Mouse (Mus musculus) erythroblast, embryonic 14.5 days (primary cell): ENCODE measurements around the gene Prlr.

ENCODE experiments used
- GATA1 ChIP-seq: IDR thresholded peaks from 2 replicates; pipeline ENCODE4 v1.6.1; 2012; ENCODE audit warnings: low read length, inconsistent platforms, mixed read lengths
- TAL1 ChIP-seq: IDR thresholded peaks from 3 replicates; pipeline ENCODE4 v1.6.1; 2012; ENCODE audit warnings: low read length, inconsistent platforms, mixed read lengths

DNA sequence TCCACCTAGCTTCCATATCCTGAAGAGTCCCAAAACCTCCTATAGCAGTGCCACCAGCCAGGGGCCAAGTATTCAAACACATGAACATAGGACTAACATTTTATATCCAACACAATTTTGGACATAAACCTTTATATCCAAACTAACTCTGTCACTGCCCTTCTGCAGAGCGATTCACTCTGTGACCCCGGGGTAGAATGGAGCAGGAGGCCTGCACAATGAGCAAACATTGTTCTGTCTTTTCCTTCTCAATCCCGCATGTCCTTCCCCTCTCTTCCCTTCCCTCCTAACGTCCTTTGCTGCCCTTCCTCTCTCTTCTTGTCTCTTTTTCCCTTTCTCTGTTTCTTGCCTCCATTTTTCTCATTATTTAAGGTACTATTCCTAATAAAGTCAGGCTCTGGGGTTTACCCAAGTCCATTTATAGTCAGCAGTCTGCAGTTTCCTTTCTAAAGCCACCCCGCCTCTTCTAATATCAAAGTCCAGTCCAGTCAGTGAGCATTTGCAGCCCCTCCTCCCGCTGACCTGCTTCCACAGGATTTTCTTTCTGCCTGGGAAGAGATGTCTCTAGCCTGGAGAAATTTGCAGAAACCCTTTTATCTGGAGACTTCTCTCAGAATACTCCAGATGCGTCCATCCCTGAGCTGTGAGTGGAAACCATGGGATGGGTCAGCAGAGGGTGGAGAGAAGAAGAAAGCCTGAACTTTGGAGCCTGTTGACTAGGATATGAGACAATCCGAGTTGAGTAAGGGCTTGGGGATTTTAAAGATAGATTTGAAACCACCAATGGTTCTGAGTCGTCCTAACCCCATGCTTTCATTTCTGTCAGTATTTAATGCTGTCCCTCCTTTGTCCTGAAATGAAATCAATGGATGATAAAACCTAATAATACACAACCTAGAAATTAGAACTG is 181.3 kb downstream of the Prlr start, which contains the start of gene Agxt2:
- TF ChIP-seq GATA1 (no peak), TAL1 (no peak)
